Mouse (Mus musculus): ENCODE results near the gene Apbb1.

GRCm38 (mm10) chr7:105602860-105603623 is 21.6 kb upstream of the Apbb1 start:
- TF ChIP-seq CTCF (IDR thresholded peaks at IDR 0.05; ENCODE audit: low read depth, low read length) (peak; percentile 73), POLR2A (IDR thresholded peaks at IDR 0.05; ENCODE audit: borderline replicate concordance, low read depth, low read length) (no peak)
